Mouse (Mus musculus) brain, embryonic 18.5 days (tissue): ENCODE results near the gene Nr2f1.

Experiments
- DNase-seq: peaks from one replicate; pipeline ENCODE4 v3.0.0-alpha.2; 2012; ENCODE audit warnings: low read depth, low spot score

The Nr2f1 gene

GRCm38 (mm10) chr13:78200407-78200806 is 850 bp upstream of the Nr2f1 start:
- peak; percentile 84 for DNase-seq

DNA sequence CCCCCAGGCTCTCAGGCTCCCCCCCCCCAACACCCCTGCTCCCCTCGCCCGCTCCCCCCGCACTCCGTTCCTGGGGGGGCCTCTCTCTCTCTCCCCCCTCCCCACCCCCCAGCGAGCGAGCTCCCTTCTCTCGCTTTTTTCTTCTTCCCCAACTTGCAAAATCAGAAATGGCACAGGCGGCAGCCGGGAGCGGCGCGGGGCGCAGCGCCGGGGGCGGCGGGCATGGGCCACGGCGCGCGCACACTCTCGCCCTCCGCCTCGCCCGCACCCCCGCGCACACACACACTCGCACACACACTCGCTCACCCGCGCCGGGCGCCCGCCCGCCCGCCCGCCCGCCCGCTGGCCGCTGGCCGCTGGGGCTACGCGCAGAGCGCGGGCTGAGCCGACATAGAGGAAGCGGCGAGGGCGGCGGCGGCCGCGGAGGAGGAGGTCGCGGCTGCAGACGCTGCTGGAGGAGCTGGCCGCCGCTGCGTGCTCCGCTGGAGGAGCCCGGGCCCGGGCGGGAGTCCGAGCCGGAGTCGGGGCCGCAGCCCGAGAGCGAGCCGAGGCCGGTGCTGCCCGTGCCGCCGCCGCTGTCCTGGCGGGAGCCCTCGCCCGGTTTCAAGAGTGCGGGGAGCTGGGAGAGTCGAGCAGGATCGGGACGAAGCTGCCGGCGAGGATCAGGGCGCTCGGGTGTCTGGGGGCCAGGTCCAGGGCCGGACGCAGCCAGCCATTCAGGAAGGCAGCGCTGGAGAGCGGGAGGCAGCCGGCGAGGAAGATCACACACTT is 501 bp downstream of the Nr2f1 start:
- no peak for DNase-seq

DNA sequence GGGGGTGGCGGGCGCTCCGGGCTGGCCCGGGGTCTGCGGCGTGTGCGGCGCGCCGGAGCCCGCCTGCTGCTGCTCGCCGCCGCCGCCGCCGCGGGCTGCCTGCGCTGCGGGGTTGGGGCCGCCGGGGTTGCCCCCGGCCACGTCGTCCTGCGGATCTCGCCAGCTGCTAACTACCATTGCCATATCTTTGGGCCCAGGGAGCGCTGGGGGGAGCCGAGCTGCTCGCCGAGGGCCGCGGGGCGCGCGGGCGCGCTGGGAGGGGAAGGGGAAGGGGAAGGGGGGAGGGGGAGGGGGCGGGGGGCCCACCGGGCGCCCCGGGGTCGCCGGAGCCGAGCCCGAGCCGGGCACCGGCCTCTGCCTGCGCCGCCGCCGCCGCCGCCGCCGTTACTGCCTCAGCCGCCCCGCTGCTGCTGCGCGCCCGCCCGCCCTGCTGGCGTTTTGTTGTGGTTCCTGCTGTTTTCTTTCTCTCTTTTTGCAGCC is 1.1 kb downstream of the Nr2f1 start:
- DNase-seq: no peak

DNA sequence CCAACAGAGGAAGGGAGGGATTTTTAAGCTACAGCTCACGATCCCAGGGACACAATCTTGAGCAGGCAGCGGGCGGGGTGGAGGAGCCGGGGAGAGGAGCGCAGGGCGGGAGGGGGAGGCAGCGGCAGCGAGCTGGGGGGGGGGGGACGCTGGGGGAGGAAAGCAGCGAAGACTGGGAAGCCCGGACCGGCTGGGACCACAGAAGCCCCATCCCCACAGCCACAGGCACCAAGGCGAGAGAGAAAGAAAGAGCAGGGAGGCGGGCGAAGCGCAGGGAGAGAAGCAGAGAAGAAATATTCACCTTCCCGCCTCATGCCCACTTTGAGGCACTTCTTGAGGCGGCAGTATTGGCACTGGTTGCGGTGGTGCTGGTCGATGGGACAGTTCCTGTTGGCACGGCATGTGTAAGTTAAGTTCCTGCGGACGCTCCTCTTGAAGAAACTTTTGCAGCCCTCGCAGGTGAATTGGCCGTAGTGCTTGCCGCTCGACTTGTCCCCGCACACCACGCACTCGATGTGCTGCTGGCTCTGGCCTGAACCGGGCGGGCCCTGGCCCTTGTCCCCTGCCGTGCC is 1.7 kb downstream of the Nr2f1 start:
- DNase-seq: no peak

- DNase-seq: no peak
Measured at GRCm38 (mm10) chr13:78197286-78197818, 2.2 kb downstream of the Nr2f1 start.

DNA sequence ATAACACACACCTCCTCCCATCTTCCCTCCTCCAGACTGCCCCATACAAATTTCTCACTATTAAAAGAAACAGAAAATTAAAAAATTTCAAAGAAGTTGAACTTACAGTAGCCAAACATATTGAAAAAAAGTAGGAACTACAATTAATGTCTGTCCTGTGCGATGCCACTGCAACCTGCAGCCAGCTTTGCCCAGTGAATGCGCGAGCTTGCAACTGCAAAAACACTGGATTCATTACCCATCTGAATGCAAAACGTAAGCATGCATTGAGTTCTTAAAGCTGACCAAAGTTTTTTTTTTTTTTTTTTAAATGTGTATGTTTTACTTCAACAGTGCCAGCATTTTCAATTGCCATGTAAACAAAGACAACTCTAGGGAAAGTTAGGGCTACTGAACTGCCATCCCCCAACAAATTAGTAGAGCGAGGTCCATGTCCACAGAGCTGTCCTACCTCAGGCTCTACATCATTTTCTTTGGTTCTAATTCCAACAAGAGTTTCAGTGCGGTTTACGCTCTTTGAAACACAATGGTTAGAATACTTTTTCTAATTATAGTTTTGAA is 3.2 kb downstream of the Nr2f1 start:
- DNase-seq: no peak

- no peak for DNase-seq
Measured at GRCm38 (mm10) chr13:78195601-78196115, 3.9 kb downstream of the Nr2f1 start.

GRCm38 (mm10) chr13:78194850-78195600 is 4.5 kb downstream of the Nr2f1 start:
- no peak for DNase-seq

GRCm38 (mm10) chr13:78194135-78194849 is 5.3 kb downstream of the Nr2f1 start:
- no peak for DNase-seq

DNA sequence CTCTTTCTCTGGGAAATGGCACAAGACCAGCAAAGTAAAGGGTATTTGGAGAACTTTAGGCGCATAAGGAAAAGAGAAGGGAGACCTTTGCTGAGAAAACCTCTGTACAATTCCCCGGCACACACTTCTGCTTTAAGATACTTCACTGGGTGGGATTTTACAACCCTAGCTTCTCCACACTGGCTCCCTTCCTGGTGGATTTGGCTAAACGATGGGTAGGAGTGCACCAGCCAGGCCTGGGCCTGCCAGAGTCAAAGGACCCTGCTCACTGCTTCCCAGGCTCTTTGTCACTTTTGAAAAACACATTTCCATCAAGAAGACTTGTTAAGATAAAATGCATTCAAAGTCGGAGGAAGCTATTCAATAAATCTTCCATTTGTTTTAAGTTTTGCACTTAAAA is 6.3 kb downstream of the Nr2f1 start:
- DNase-seq: no peak

- DNase-seq: no peak
Measured at GRCm38 (mm10) chr13:78189586-78189985, 10.0 kb downstream of the Nr2f1 start.

GRCm38 (mm10) chr13:78187833-78188232 is 11.7 kb downstream of the Nr2f1 start:
- DNase-seq: no peak

DNA sequence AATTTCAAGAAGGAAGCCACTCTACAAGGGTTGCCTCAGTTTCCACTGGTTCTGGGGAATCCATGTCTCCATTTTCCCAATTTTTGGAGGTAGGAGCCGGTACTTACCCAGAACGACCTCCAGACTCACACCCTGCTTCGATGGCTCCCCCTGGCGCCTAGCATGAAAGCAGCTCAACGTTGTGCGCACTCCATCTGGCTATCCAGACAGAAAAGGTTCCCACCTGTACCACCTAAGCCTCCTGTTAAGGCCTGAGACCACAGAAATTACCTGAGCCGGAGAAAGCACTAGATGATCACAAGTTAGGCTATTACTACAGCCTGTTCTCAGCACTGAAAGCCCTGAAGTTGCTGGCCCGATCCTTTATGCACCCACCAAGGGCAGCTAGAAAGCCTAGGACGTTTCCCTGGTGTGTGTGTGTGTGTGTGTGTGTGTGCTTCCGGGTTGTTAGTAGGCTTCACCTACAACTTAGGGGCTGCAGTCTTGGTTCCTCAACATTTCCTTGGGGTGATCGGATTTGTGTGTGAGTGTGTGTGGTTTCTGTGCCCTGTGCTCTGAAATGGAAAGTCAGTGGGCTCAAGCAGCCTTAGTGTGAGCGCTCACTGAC is 13.1 kb downstream of the Nr2f1 start:
- DNase-seq: no peak

- no peak for DNase-seq
Measured at GRCm38 (mm10) chr13:78184786-78185466, 14.6 kb downstream of the Nr2f1 start.

GRCm38 (mm10) chr13:78183986-78184385 is 15.6 kb downstream of the Nr2f1 start:
- DNase-seq: no peak

DNA sequence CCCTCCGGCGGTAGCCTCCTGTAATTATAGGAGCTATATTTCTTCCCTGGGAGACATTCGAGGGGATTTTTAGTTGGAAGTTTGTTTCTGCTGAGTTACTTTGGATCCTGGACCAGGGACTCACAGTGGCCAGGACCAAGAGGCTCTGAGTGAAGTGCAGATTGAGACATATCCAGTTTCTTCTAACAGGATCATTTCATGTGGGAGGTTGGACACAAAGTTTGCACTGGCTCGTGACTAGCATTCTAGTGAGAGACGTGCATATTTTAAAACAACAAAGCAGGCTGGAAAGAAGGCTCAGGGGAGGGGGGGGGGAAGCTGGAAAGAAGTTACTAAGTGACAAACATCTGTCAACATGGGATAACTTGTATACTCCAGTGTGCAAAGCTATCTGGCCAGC is 16.6 kb downstream of the Nr2f1 start:
- no peak for DNase-seq

GRCm38 (mm10) chr13:78181930-78182558 is 17.5 kb downstream of the Nr2f1 start:
- DNase-seq: peak; percentile 76

DNA sequence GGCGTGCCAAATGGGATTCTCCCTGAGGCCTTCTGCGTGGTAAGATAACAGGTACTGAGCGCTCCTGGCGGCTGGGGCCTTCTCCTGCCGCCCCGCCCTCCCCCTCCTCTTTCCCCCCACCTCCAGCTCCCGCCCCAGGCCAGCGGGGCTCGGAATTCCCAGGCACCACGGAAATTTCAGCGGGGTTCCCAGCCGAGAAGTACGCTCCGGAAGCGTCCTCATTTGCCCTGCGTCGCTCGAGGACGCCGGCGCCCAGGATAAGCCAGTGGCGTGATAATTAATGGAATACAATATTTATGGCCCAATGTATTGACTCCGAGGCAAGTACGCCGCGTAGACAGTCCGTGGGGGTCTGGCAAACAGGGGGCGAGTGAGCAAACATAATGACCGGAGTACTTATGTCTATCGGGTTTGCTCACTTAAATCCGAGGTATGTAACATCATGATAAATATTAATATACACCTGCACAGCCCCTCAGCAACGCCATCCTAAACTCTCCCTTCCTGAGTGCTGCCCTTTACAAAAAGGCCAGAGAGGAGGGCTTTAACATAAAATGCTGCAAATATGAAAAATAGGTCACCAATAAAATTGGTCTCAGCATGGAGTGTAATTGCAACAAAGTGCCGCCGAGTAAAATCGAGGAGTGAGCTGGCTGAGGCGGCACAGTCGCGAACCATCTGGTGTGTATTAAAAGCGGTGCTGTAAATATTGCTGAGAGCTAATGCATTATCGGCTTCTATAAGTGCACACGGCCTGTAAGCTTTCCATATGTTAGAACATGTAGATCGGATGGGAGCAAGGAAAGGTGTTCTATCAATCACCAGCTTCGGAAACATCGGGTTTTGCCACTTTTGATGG is 18.3 kb downstream of the Nr2f1 start:
- no peak for DNase-seq

DNA sequence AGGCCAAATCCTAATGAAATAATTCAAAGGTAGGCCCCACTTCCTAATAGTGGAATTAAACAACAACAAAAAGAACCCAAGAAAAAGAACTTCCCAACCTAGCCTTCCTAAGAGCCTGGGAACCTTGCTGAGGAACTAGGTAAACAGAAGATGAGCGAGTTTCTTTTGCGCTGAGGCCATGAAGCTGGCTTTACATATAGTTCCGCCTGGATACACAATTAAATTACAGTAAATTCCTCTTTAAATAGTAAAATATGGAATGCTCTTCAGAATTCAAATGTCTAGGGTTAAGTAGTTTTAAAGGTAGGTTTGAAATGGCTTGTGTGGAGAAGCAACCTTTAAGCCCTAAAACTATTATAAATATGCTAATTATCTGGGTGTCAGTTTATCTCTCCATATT is 19.3 kb downstream of the Nr2f1 start:
- DNase-seq: no peak
